Mouse (Mus musculus) kidney, postnatal 0 days (tissue): ENCODE measurements around the gene Cyth1. TPM values are rescaled to one million over a fixed set of nuclear protein-coding genes. Genes with fewer than 3 reads are reported as not detected.
A peak's percentile ranks its signal among the peaks of the same experiment; 100 is the strongest.

Experiments used
- ATAC-seq: fragments of 200-750 bp; cut with Nextera tagmentation; replicated peaks from 2 replicates; pipeline ENCODE4 v1.8.0; 2017; ENCODE audit warnings: low read depth, moderate number of reproducible peaks, moderate TSS enrichment, moderate library complexity; ENCODE audit not compliant: low FRiP score
- DNase-seq: peaks from one replicate; pipeline ENCODE4 v3.0.0-alpha.2; 2016; ENCODE audit warnings: low spot score
- H3K27ac ChIP-seq: fragments of 300-500 bp; sonication (generic); 2 replicates; pipeline ENCODE4 v1.5.1; 2014; ENCODE audit warnings: mild to moderate bottlenecking
- H3K27me3 ChIP-seq: fragments of 300-500 bp; sonication (generic); 2 replicates; pipeline ENCODE4 v1.6.1; 2014; ENCODE audit warnings: low read length, mixed read lengths; ENCODE audit not compliant: insufficient read depth
- H3K36me3 ChIP-seq: fragments of 300-500 bp; sonication (generic); 2 replicates; pipeline ENCODE4 v1.6.1; 2014; ENCODE audit warnings: low read length, mixed read lengths; ENCODE audit not compliant: insufficient read depth
- H3K4me1 ChIP-seq: fragments of 300-500 bp; sonication (generic); replicated peaks from 2 replicates; pipeline ENCODE4 v1.6.1; 2014; ENCODE audit warnings: antibody characterized with exemption, low read length, mixed read lengths; ENCODE audit not compliant: insufficient read depth
- H3K4me2 ChIP-seq: fragments of 300-500 bp; sonication (generic); 2 replicates; pipeline ENCODE4 v1.6.1; 2014; ENCODE audit warnings: mild to moderate bottlenecking, low read length, moderate library complexity, mixed read lengths
- H3K4me3 ChIP-seq: fragments of 300-500 bp; sonication (generic); replicated peaks from 2 replicates; pipeline ENCODE4 v1.5.1; 2014; ENCODE audit warnings: low read depth, low read length
- H3K9ac ChIP-seq: fragments of 300-500 bp; sonication (generic); 2 replicates; pipeline ENCODE4 v1.6.1; 2014; ENCODE audit warnings: low read depth, low read length
- H3K9me3 ChIP-seq: fragments of 300-500 bp; sonication (generic); replicated peaks from 2 replicates; pipeline ENCODE4 v1.6.1; 2016; ENCODE audit warnings: low read length, inconsistent platforms, mixed read lengths
- CTCF ChIP-seq: IDR thresholded peaks from 2 replicates; pipeline ENCODE4 v1.5.1; 2016; ENCODE audit warnings: antibody characterized with exemption, low read depth, mild to moderate bottlenecking, moderate library complexity
- WGBS: fragments of 180-500 bp; shearing (Covaris S2); extraction: QIAGEN DNeasy Blood & Tissue Kit; methylation state at CpG from one replicate; pipeline ENCODE4 v1.1.7; 2014; 5-methylcytosine and 5-hydroxymethylcytosine counted together
- polyA plus RNA-seq: library from polyadenylated mRNA; unstranded; fragments of >200 nt; fragmentation: Nextera tagmentation; extraction: Ambion mirVana; gene quantifications from 2 replicates; pipeline ENCODE4 v1.2.1, GENCODE M21; 2015

Cyth1 gene
- polyA plus RNA-seq, 1 experiment from 2014 or later, result 17.3 TPM

DNA sequence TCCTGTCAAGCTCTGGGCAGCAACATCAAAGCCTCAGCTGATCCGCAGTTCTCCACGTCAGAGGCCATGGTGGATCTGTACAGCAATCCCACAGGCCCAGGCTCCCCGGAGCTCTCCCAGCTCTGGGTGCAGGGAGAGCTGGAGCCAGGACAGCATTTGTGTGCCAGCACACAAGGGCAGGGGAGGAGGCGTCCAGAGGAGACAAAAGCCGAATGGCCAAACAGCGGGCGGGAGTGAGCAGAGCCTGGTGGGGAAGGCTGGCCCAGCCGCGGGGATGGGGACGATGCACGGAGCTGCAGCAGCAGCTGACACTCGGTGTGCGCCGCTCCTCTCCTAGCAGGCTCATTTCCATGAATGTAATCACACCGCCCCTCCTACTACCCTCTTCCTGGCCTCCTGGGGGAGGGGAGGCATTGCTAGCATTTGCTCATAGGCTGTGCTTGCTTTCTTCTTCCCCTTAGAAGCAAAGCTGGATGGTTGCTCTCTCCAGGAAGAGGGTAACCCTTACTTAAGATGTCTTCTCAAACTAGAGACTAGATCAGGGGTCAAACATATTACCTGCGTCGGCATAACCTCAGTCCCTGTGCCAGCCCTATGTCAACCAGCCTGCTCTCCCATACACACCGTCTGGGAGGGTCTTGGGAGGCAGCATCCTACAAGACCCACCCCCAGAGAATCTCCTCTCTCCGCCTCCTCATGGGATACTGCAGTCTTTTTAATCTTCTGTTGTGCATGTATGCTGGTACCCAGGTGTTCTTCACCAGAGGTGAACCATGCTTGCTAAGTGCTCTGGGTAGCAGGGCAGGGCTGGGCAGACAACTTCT, 45.8 kb downstream of the Cyth1 start:
- peak; percentile 63 for ATAC-seq
- Histone ChIP-seq H3K36me3 (no peaks in the 10 kb centered on the region), H3K9ac (peak overlapping the region; percentile 53), H3K9me3 (no peaks in the 10 kb centered on the region), H3K4me1 (peaks cover 53% of the 10 kb centered on the region), H3K27me3 (no peaks in the 10 kb centered on the region), H3K4me2 (peak overlapping the region; percentile 63), H3K27ac (peak overlapping the region; percentile 76), H3K4me3 (peak overlapping the region; percentile 23)
- 7% methylated on average over 19 of the region's 19 CpGs for WGBS
- no peak; the same call in 1 of the 2 replicates for TF ChIP-seq CTCF
- peak; percentile 87 for DNase-seq

GRCm38 (mm10) chr11:118201833-118202409, 46.5 kb downstream of the Cyth1 start:
- WGBS, result 22% methylated on average over 6 of the region's 9 CpGs
- Histone ChIP-seq H3K27me3 (no peaks in the 10 kb centered on the region), H3K9ac (peak overlapping the region; percentile 53), H3K27ac (peak overlapping the region; percentile 76), H3K4me1 (peaks cover 56% of the 10 kb centered on the region), H3K36me3 (no peaks in the 10 kb centered on the region), H3K4me2 (peak overlapping the region; percentile 63), H3K4me3 (peak overlapping the region; percentile 23), H3K9me3 (no peaks in the 10 kb centered on the region)
- no peak for DNase-seq
- TF ChIP-seq CTCF, result no peak
- peak; percentile 34 for ATAC-seq

DNA sequence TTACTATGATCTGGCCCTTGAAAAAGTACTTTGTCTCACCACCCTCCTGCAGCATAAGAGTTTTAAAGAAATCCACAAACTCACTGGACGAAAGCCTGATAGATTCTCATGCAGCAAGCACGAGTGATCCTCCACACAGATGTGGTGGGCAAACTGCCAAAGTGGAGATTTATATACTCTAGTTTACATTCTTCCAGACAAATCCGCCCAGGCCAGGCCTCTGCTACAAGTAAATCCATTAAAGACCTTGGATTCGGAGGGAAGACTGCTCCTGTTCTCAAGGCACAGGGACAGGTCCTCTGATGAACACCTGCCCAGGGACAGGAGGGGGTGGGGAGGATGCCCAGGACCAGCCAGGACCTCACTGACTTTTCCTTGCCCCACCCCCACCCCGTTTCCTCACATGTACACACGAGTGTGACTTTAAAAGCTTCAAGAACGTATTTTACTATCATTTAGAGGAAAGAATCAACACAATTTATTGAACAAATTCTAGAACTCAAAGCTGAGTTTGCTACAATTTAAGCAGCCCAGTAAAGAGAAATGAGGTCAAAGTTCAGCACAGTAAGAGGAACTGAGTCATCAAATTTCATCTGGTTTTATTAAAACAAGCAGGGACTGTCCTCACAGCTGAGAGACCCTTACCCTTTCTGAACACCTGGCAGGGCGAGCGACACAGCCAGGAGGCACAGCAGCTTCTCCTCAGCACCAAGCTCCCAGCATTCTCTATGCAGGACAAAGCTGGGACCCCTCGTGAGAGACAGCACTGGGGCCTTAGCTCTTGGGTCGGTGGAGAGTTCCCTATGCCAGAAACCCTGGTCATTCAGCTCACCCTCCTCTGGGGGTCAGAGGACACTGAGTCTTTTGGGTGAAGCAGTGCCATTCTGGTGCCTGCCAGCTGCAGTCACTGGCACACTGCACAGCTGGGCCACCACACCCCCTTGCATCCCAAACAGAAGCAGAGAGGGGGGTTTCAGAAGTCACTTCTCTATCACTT, 47.3 kb downstream of the Cyth1 start:
- Histone ChIP-seq H3K9ac (0 out of 2 replicates have a peak overlapping the region, but pooled peaks have one; percentile 31), H3K4me2 (peak overlapping the region; percentile 63), H3K36me3 (no peaks in the 10 kb centered on the region), H3K4me3 (no peak overlapping the region), H3K4me1 (peaks cover 60% of the 10 kb centered on the region), H3K27me3 (no peaks in the 10 kb centered on the region), H3K9me3 (no peaks in the 10 kb centered on the region), H3K27ac (peak overlapping the region; percentile 76; the same call in 1 of the 2 replicates)
- TF ChIP-seq CTCF, result no peak
- WGBS, result 15% methylated on average over 11 of the region's 11 CpGs
- DNase-seq, result peak; percentile 78
- ATAC-seq, result no peak

DNA sequence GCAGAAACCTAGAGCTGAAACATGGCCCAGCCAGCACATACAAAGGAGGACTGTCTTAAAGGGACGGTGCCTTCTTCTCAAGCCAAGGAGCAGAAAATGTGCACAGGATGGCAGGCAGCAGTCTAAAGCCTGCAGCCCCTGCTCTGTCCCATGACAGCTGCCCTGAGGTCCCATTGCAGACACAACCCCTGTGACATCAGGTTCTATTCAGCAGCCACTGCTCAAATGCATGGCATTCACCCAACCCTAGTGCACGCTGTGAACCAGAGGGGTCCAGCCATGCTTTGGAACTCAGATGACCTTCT, 50.1 kb downstream of the Cyth1 start:
- H3K27me3 ChIP-seq, result no peaks in the 10 kb centered on the region
- 65% methylated on average over 2 of the region's 2 CpGs for WGBS
- 0 out of 2 replicates have a peak overlapping the region, but pooled peaks have one; percentile 31 for H3K9ac ChIP-seq
- no peaks in the 10 kb centered on the region for H3K36me3 ChIP-seq
- no peak for ATAC-seq
- no peak overlapping the region for H3K27ac ChIP-seq
- H3K9me3 ChIP-seq, result no peaks in the 10 kb centered on the region
- H3K4me2 ChIP-seq, result 0 out of 2 replicates have a peak overlapping the region, but pooled peaks have one; percentile 23
- H3K4me3 ChIP-seq, result no peak overlapping the region
- H3K4me1 ChIP-seq, result peaks cover 62% of the 10 kb centered on the region
- no peak for DNase-seq
- TF ChIP-seq CTCF, result no peak

DNA sequence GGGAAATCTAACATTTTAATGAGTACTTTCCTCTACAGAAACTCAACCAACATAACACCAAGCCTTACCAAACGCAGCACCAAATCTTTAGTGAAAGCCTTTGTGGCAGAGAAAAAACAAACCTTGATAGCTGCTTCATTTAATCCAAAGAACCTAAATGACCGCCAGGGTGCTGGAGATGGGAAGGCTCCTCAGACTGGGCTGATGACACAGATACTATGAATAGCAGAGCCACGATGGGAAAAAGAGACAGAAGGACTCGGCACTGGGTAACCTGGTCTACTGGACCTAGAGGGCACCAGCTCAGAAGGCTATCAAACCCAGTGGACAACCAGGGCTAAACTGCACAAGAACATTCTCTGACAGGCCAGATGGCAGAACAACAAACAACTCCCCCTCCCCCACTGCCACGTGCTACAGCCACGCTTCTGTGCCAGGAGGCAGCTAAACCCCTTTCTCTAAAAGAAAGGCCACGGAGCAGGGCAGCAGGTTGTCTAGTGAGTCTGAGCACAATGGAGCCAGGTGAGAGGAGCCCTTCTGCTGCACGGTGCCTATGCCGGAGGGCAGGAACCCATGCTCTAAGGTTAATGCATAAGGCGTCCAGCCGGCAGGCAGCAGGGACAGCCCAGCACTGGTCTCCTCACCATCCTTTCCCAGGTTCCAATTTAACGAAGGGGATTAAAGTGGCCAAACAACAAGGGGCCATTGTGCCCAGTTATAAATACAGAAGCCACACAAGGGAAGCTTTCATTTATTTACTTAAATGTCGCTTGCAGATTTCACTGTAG, 50.7 kb downstream of the Cyth1 start:
- ATAC-seq (no peak), DNase-seq (no peak)
- Histone ChIP-seq H3K4me2 (peak overlapping the region; percentile 23; the same call in 1 of the 2 replicates), H3K9me3 (no peaks in the 10 kb centered on the region), H3K27ac (no peak overlapping the region), H3K4me3 (no peak overlapping the region), H3K27me3 (no peaks in the 10 kb centered on the region), H3K36me3 (0 out of 2 replicates have a peak, but pooled peaks cover 4% of the 10 kb centered on the region), H3K9ac (0 out of 2 replicates have a peak overlapping the region, but pooled peaks have one; percentile 31), H3K4me1 (peaks cover 61% of the 10 kb centered on the region)
- 39% methylated on average over 13 of the region's 13 CpGs for WGBS
- no peak for TF ChIP-seq CTCF
